Mouse (Mus musculus): ENCODE measurements at regions not wholly inside any gene's neighbourhood (a gene's known extent, or its start where the extent isn't known, plus 50 kb on each side); places are given as distances from the start of the nearest gene placed in this dataset.

DNA sequence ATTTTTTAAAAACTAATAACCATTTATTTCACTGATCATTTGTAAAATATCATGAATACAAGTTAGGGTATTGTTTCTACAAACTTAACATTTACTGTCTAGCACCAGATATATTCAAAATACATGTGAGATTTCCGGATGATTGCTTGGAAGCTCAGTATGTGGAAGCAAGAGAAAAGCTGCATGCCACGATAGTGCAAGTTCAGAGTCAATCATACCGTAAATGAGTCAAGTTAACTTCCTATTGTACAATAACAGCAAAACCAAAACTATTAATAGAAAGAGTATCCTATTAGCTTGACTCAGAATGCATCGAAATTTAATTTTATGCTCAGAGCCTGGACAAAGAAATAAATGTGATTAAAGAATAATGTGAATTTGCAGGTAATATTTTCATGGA lies 1284.6 kb upstream of the Cited2 start:
- Histone ChIP-seq H3K36me3 (ENCODE audit: control insufficient read depth, insufficient read depth, low read length) (no peaks in the 10 kb centered on the region), H3K4me2 (replicated peaks; ENCODE audit: low read depth, low read length) (no peak overlapping the region), H3K4me1 (ENCODE audit: control insufficient read depth, insufficient read depth, low read length) (peaks cover 2% of the 10 kb centered on the region; the same call in 1 of the 2 replicates), H3K9ac (replicated peaks; ENCODE audit: low read depth, low read length) (no peak overlapping the region), H3K27me3 (ENCODE audit: control insufficient read depth, insufficient read depth, low read length) (no peaks in the 10 kb centered on the region), H3K9me3 (ENCODE audit: control insufficient read depth, low read depth, low read length) (no peaks in the 10 kb centered on the region), H3K27ac (ENCODE audit: low read length) (no peak overlapping the region), H3K4me3 (ENCODE audit: low read depth, low read length) (no peak overlapping the region)
- ATAC-seq (ENCODE audit: insufficient number of reproducible peaks, insufficient read depth, low FRiP score, low read depth), result no peak
- 86% methylated on average over 4 of the region's 4 CpGs for WGBS

DNA sequence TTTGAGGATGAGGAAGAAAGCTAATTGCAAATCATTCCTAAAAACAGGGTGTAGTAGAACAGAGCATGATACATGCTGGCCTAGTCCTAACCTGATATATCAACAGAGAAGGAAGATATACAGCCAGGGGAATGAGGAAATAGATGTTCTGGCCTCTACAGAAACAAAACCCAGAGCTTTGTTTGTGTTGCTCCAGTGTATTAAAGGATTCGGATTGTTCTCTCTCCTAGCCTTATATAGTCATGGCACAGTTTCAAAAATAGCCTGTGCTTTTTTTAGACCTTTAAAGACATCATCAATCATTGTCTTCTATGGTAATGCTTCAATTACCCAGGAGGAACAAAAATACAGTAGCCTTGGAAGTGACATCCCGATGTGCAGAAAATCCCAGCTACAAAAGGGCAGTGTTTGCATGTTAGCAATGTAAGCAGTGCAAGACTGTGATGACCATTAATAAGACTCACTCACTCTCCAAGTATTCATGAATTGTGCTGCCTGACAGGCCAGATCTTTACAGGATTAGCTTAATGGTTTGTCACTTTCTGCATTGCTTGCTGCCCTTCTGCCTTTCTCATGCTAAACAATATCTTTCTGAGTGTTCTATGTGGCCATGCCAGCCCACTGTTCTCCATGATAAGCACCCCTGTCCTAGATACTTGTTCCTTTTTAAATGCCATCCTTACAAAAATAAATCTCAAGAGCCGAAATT lies 1281.9 kb upstream of the Cited2 start:
- H3K4me2 ChIP-seq (replicated peaks; ENCODE audit: low read depth, low read length), result no peak overlapping the region
- ATAC-seq (ENCODE audit: insufficient number of reproducible peaks, insufficient read depth, low FRiP score, low read depth), result no peak; the same call in 1 of the 2 replicates
- H3K4me1 ChIP-seq (ENCODE audit: control insufficient read depth, insufficient read depth, low read length), result peaks cover 2% of the 10 kb centered on the region; the same call in 1 of the 2 replicates
- no peak overlapping the region for H3K9ac ChIP-seq (replicated peaks; ENCODE audit: low read depth, low read length)
- H3K36me3 ChIP-seq (ENCODE audit: control insufficient read depth, insufficient read depth, low read length), result no peaks in the 10 kb centered on the region
- WGBS, result 15% methylated on average over 3 of the region's 3 CpGs
- H3K9me3 ChIP-seq (ENCODE audit: control insufficient read depth, low read depth, low read length), result no peaks in the 10 kb centered on the region
- no peak overlapping the region for H3K4me3 ChIP-seq (ENCODE audit: low read depth, low read length)
- no peak overlapping the region for H3K27ac ChIP-seq (ENCODE audit: low read length)
- H3K27me3 ChIP-seq (ENCODE audit: control insufficient read depth, insufficient read depth, low read length), result no peaks in the 10 kb centered on the region

DNA sequence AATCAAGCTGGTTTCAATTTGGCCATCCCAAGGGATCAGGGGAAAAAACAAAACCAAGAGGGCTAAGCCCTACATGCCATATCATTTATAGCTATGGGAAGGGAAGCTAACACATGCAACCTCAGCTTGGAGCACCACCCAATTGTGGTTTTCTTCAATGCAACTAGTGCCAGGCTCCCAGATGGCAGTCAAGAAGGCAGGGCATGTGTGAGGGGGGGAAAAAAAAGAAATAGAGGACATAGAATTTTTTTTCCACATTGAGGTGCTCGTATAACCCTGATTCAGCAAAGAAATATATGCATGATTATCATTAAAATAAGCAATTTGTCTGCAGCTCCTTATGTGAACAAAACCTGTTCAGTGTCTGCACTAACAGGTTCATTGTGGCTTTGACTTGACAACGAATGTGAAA lies 1281.4 kb upstream of the Cited2 start:
- Histone ChIP-seq H3K4me3 (ENCODE audit: low read depth, low read length) (no peak overlapping the region), H3K27me3 (ENCODE audit: control insufficient read depth, insufficient read depth, low read length) (no peaks in the 10 kb centered on the region), H3K4me2 (replicated peaks; ENCODE audit: low read depth, low read length) (no peak overlapping the region), H3K9me3 (ENCODE audit: control insufficient read depth, low read depth, low read length) (no peaks in the 10 kb centered on the region), H3K27ac (ENCODE audit: low read length) (no peak overlapping the region), H3K9ac (replicated peaks; ENCODE audit: low read depth, low read length) (no peak overlapping the region), H3K36me3 (ENCODE audit: control insufficient read depth, insufficient read depth, low read length) (no peaks in the 10 kb centered on the region), H3K4me1 (ENCODE audit: control insufficient read depth, insufficient read depth, low read length) (peaks cover 2% of the 10 kb centered on the region; the same call in 1 of the 2 replicates)
- WGBS, result 80% methylated on average over 2 of the region's 2 CpGs
- ATAC-seq (ENCODE audit: insufficient number of reproducible peaks, insufficient read depth, low FRiP score, low read depth), result no peak

DNA sequence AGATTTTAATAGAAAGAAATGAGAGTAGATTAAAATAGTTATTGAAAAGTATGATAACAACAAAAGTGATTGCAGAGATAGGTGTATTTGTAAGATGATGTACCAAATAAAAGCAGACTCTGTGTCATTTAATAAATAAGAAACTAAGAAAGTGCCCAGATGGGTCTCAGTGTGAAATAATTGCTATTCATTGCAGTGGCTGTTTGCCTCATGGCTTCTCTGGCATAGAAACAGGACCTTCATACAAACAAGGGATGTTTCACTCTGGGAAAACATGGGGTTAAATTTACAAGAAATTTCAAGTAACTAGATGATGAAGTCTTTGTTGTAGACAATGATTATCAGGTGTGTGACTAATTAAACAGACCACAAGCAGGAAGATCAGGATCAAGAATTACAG lies 1279.1 kb upstream of the Cited2 start:
- no peak for ATAC-seq (ENCODE audit: insufficient number of reproducible peaks, insufficient read depth, low FRiP score, low read depth)
- no peak overlapping the region for H3K4me2 ChIP-seq (replicated peaks; ENCODE audit: low read depth, low read length)
- no peak overlapping the region for H3K9ac ChIP-seq (replicated peaks; ENCODE audit: low read depth, low read length)
- H3K4me1 ChIP-seq (ENCODE audit: control insufficient read depth, insufficient read depth, low read length), result peaks cover 2% of the 10 kb centered on the region; the same call in 1 of the 2 replicates
- no peak overlapping the region for H3K27ac ChIP-seq (ENCODE audit: low read length)
- H3K27me3 ChIP-seq (ENCODE audit: control insufficient read depth, insufficient read depth, low read length), result no peaks in the 10 kb centered on the region
- no peak overlapping the region for H3K4me3 ChIP-seq (ENCODE audit: low read depth, low read length)
- no peaks in the 10 kb centered on the region for H3K36me3 ChIP-seq (ENCODE audit: control insufficient read depth, insufficient read depth, low read length)
- H3K9me3 ChIP-seq (ENCODE audit: control insufficient read depth, low read depth, low read length), result no peaks in the 10 kb centered on the region

DNA sequence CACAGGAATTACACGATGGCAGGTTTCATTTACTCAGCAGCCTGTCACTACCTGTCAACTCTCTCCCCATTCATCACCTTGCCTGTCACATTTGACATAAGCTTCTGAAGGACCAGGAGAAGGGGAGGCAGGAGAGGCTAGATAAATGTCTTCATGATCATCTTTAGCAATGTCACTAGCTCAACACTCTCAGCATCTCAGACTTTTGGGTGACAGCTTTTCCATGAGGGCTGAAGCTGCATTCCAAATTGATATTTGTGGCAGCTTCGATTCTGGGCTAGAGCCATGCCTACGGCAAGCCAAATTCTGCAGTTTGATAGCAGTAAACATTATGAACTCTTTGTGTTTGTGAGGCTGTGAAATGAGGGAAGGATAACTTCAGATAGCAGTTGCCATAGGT lies 1255.1 kb upstream of the Cited2 start:
- no peak overlapping the region for H3K4me3 ChIP-seq (ENCODE audit: low read depth, low read length)
- no peak overlapping the region for H3K27ac ChIP-seq (ENCODE audit: low read length)
- H3K36me3 ChIP-seq (ENCODE audit: control insufficient read depth, insufficient read depth, low read length), result no peaks in the 10 kb centered on the region
- H3K27me3 ChIP-seq (ENCODE audit: control insufficient read depth, insufficient read depth, low read length), result no peaks in the 10 kb centered on the region
- H3K4me1 ChIP-seq (ENCODE audit: control insufficient read depth, insufficient read depth, low read length), result no peaks in the 10 kb centered on the region
- H3K9ac ChIP-seq (replicated peaks; ENCODE audit: low read depth, low read length), result no peak overlapping the region
- no peaks in the 10 kb centered on the region for H3K9me3 ChIP-seq (ENCODE audit: control insufficient read depth, low read depth, low read length)
- H3K4me2 ChIP-seq (replicated peaks; ENCODE audit: low read depth, low read length), result no peak overlapping the region
- 59% methylated on average over 3 of the region's 3 CpGs for WGBS
- no peak for ATAC-seq (ENCODE audit: insufficient number of reproducible peaks, insufficient read depth, low FRiP score, low read depth)

DNA sequence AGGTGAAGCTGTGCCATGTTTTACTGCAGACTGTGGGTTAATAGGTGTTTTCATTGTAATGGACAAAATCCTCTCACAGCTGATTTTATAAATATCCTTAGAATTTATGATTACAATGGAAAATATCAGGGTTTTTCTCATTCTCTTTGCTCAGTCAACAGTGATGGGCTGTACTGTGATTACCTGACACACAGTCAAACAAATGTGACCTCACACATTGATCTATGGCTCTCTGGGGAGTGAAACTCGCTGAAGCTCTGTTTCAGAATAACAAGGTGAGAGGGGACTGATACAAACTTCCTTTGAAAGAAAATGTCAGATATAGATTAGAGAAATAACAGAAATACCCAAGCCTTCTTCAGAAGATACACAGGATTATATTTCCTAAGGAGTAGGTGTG lies 1253.3 kb upstream of the Cited2 start:
- WGBS, result 18% methylated on average over 1 of the region's 1 CpGs
- no peak for ATAC-seq (ENCODE audit: insufficient number of reproducible peaks, insufficient read depth, low FRiP score, low read depth)
- H3K4me2 ChIP-seq (replicated peaks; ENCODE audit: low read depth, low read length), result no peak overlapping the region
- H3K9ac ChIP-seq (replicated peaks; ENCODE audit: low read depth, low read length), result no peak overlapping the region
- H3K36me3 ChIP-seq (ENCODE audit: control insufficient read depth, insufficient read depth, low read length), result no peaks in the 10 kb centered on the region
- H3K4me3 ChIP-seq (ENCODE audit: low read depth, low read length), result no peak overlapping the region
- no peaks in the 10 kb centered on the region for H3K27me3 ChIP-seq (ENCODE audit: control insufficient read depth, insufficient read depth, low read length)
- no peaks in the 10 kb centered on the region for H3K9me3 ChIP-seq (ENCODE audit: control insufficient read depth, low read depth, low read length)
- H3K27ac ChIP-seq (ENCODE audit: low read length), result no peak overlapping the region
- H3K4me1 ChIP-seq (ENCODE audit: control insufficient read depth, insufficient read depth, low read length), result no peaks in the 10 kb centered on the region

DNA sequence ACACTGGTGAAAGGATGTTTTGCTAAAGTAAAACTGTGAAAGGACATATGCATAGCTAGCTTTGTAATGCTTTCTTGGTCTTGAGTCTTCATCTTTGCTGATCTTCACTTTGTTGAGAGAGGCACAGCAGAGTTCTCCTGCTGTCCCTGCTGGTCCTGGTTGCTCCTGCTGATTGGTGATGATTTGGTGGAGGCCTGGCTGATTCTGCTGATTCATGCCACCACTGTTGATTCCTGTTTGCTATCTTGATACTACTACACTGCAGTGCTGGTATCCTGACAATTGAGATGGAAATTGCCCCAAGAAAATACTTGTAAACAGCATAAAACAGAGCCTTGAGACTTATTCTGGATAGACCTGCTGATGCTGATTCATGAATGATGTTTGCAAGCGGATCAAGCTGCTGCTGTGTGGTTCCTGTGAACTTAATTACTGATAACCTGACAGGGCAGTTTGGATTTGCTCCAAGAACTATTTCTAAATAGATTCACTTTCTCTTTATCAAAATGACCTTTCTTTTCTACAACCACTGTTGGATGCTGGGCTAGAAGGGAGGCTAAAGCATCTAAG lies 1249.0 kb upstream of the Cited2 start:
- ATAC-seq (ENCODE audit: insufficient number of reproducible peaks, insufficient read depth, low FRiP score, low read depth), result no peak
- H3K36me3 ChIP-seq (ENCODE audit: control insufficient read depth, insufficient read depth, low read length), result no peaks in the 10 kb centered on the region
- H3K4me2 ChIP-seq (replicated peaks; ENCODE audit: low read depth, low read length), result no peak overlapping the region
- H3K4me3 ChIP-seq (ENCODE audit: low read depth, low read length), result no peak overlapping the region
- WGBS, result 45% methylated on average over 1 of the region's 1 CpGs
- H3K4me1 ChIP-seq (ENCODE audit: control insufficient read depth, insufficient read depth, low read length), result no peaks in the 10 kb centered on the region
- no peak overlapping the region for H3K27ac ChIP-seq (ENCODE audit: low read length)
- no peaks in the 10 kb centered on the region for H3K9me3 ChIP-seq (ENCODE audit: control insufficient read depth, low read depth, low read length)
- no peaks in the 10 kb centered on the region for H3K27me3 ChIP-seq (ENCODE audit: control insufficient read depth, insufficient read depth, low read length)
- H3K9ac ChIP-seq (replicated peaks; ENCODE audit: low read depth, low read length), result no peak overlapping the region

DNA sequence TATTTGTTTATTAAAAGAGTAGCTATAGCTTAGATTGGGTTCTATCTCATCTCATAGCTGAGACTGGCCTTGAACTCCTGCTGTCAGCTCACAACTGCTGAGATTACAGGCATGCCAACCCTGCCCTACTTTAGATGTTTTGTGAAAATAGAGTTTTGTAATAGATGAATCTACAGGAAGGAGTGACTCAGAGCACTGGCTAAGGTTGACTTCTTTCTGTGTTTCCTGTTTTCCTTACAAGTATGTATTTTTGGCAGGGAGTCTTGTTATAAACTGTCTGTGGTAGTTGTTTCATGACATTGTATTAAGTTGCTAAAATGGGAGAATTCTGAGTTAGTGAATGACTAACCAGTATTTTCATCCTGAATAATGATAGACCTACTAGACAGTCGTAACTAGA lies 1224.4 kb upstream of the Cited2 start:
- Histone ChIP-seq H3K27ac (ENCODE audit: low read length) (no peak overlapping the region), H3K36me3 (ENCODE audit: control insufficient read depth, insufficient read depth, low read length) (no peaks in the 10 kb centered on the region), H3K9me3 (ENCODE audit: control insufficient read depth, low read depth, low read length) (no peaks in the 10 kb centered on the region), H3K4me2 (replicated peaks; ENCODE audit: low read depth, low read length) (no peak overlapping the region), H3K27me3 (ENCODE audit: control insufficient read depth, insufficient read depth, low read length) (no peaks in the 10 kb centered on the region), H3K4me1 (ENCODE audit: control insufficient read depth, insufficient read depth, low read length) (no peaks in the 10 kb centered on the region), H3K4me3 (ENCODE audit: low read depth, low read length) (no peak overlapping the region), H3K9ac (replicated peaks; ENCODE audit: low read depth, low read length) (no peak overlapping the region)
- WGBS, result 89% methylated on average over 1 of the region's 1 CpGs
- ATAC-seq (ENCODE audit: insufficient number of reproducible peaks, insufficient read depth, low FRiP score, low read depth), result no peak

DNA sequence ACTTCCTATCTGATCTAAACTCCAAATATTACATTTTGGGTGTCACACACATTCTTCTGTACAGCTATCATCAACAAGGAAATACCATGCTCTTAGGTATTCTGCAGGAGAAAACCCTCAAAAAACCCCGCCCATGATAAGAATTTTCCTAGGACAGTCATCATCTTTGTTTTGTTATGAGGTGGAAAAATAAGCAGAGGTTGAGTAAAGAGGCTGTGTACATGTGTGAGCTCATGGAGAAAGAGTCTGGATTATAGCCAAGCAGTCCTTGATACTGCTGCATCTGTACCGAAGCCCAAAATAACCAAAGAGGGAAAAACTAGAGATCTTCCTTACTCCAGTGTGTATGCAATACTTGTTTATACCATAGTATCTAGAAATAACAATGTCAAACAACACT lies 1215.3 kb upstream of the Cited2 start:
- H3K9ac ChIP-seq (replicated peaks; ENCODE audit: low read depth, low read length), result no peak overlapping the region
- no peaks in the 10 kb centered on the region for H3K27me3 ChIP-seq (ENCODE audit: control insufficient read depth, insufficient read depth, low read length)
- 77% methylated on average over 2 of the region's 2 CpGs for WGBS
- no peaks in the 10 kb centered on the region for H3K9me3 ChIP-seq (ENCODE audit: control insufficient read depth, low read depth, low read length)
- H3K4me2 ChIP-seq (replicated peaks; ENCODE audit: low read depth, low read length), result no peak overlapping the region
- H3K4me1 ChIP-seq (ENCODE audit: control insufficient read depth, insufficient read depth, low read length), result no peaks in the 10 kb centered on the region
- H3K27ac ChIP-seq (ENCODE audit: low read length), result no peak overlapping the region
- H3K36me3 ChIP-seq (ENCODE audit: control insufficient read depth, insufficient read depth, low read length), result no peaks in the 10 kb centered on the region
- no peak overlapping the region for H3K4me3 ChIP-seq (ENCODE audit: low read depth, low read length)
- ATAC-seq (ENCODE audit: insufficient number of reproducible peaks, insufficient read depth, low FRiP score, low read depth), result no peak

Data from stomach, embryonic 14.5 days (tissue).